Mouse (Mus musculus) ovary, postnatal 10 days (tissue): ENCODE measurements around the gene Mtrr.
"Not testable (repeated sequence)": the region's sequence is repeated elsewhere in the genome, so short reads cannot be mapped to it uniquely, and the experiment has no call there.

Experiments used
- DNase-seq: peaks from one replicate; pipeline ENCODE4 v3.0.0; 2022; ENCODE audit warnings: low spot score

Gene Mtrr

GRCm38 (mm10) chr13:68568548-68568947 is 13.4 kb downstream of the Mtrr start:
- DNase-seq: no peak

GRCm38 (mm10) chr13:68568110-68568509 is 13.8 kb downstream of the Mtrr start:
- no peak for DNase-seq

GRCm38 (mm10) chr13:68553391-68553790 is 28.6 kb downstream of the Mtrr start:
- DNase-seq: not testable (repeated sequence)
